Mouse (Mus musculus) mature B cell (primary cell): ENCODE measurements around the gene Plk2.

ENCODE experiments used
- in situ Hi-C: fragments of 300-500 bp; cut with MboI; formaldehyde crosslinking; loops from 2 replicates; pipeline ENCODE4 v1.14.3; 2019

Plk2 gene

DNA sequence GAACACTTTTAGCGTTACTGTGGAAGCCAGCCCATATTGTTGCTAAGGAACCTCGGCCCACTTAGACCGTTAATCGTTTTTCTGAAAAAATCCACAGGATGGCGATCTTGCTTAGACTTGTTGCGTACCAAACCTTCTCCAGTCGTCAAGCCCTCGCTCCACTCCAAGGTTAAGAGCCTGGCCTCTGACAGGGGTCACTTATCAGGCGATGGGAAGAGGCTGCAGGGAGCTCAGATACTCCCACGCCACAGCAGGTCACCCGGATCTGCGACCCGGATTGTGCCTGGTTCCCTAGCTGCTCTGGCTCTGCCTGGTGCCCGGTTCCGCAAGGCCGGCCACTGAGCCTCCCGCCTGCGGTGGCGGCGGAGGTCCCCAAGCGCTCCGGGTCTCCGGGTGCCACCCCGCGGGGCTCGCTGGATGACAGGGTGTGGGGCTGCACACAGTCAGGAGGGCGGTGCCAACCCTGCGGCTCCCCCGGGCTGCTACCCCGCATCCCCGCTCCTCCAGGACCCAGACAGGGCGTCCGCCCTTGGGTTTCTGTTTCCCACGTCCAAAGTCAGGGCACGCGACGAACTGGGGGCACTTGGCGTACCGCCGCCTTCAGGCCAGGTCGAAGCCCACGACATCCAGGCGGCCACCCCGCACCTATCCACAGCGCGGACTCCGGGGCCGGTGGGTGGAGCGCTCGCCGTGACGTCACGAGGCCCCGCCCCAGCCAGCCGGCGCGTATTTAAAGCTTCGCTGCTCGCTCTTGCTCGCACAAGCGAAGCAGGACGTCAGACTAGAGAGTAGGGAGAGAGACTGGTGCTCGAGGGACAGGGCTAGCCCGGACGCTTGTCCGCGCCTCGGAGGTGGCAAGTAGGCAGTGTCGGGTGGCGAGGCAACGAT lies at the start of gene Plk2:
Gene Plk2, plus strand, starts transcription at position 756 of the 888 bp plus-strand sequence.
- in situ Hi-C loops = loop anchor here (10.0 kb wide), 3 partner anchors 170 to 1020 kb away; no protein-coding TSS in a partner anchor

DNA sequence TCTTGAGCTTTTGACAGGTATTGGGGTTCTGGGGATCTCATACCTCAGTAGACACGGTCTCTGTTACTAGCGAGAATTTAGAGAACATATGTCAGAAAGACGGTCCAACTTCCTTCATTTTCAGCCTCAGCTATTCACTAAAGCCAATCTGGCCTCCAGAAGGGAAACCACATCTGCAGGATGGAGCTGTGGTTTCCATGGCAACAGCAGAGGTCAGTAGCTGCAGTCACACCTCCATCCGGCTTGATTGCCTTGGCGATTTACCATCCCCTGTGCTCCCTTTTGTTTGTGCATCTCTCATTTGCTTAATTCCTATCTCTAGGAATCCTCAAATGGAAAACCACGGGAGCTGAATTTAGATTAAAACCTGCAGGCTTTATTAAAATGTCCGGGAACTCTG lies 48.1 kb upstream of the Plk2 start:
- in situ Hi-C loops = no loop called here

- in situ Hi-C loops = loop anchor here (25.0 kb wide), 1 partner anchor 439 kb away; no protein-coding TSS in a partner anchor
Observed at GRCm38 (mm10) chr13:110351051-110351450, 43.8 kb upstream of the Plk2 start.

DNA sequence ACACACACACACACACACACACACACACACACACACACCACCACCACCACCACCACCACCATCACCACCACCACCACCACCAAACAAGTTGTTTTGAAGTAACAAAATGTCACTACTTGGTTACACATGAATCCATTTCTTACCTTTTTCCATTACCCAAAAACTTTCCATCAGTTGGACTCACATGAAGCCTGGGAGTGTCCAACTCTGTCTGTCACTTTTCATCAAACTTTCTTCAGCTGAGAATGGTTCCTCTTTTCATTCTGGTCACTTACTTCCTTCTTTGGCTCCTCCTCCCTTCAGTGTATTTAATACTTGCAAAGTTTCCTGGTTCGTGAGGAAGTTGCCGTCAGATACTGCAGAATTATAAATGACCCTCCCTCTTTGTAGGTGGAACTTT lies 37.9 kb upstream of the Plk2 start, which contains the start of gene Gapt:
Gene Gapt, minus strand, starts transcription at position 259 of the 400 bp plus-strand sequence.
- in situ Hi-C loops = loop anchor here (25.0 kb wide), 1 partner anchor 445 kb away; no protein-coding TSS in a partner anchor

GRCm38 (mm10) chr13:110363722-110364121 lies 31.1 kb upstream of the Plk2 start:
- in situ Hi-C loops = loop anchor here (10.0 to 25.0 kb wide), 2 partner anchors 299 to 451 kb away; no protein-coding TSS in a partner anchor

- in situ Hi-C loops = loop anchor here (10.0 to 25.0 kb wide), 2 partner anchors 302 to 454 kb away; no protein-coding TSS in a partner anchor
Observed at GRCm38 (mm10) chr13:110366477-110366876, 28.4 kb upstream of the Plk2 start.

- in situ Hi-C loops = loop anchor here (10.0 to 25.0 kb wide), 2 partner anchors 303 to 456 kb away; no protein-coding TSS in a partner anchor
Observed at GRCm38 (mm10) chr13:110367961-110368555, 26.8 kb upstream of the Plk2 start.

DNA sequence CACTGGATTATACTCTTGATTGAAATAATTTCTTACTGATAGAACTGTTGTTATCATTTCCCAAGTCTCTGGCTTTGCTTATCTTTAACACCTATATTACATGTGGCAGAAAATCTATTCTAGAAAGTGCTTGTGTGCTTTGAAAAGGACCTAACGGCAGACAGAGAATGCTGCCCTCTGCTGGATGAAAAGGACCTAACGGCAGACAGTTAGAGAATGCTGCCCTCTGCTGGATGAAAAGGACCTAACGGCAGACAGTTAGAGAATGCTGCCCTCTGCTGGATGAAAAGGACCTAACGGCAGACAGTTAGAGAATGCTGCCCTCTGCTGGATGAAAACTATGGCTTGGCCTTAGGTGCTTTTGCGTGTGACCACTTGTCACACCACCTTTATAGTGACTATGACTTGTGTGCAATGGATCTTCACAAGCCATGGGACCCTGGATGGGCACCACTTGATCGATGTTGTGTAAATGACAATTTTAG lies 26.2 kb upstream of the Plk2 start:
- in situ Hi-C loops = loop anchor here (10.0 to 25.0 kb wide), 2 partner anchors 304 to 456 kb away; no protein-coding TSS in a partner anchor

DNA sequence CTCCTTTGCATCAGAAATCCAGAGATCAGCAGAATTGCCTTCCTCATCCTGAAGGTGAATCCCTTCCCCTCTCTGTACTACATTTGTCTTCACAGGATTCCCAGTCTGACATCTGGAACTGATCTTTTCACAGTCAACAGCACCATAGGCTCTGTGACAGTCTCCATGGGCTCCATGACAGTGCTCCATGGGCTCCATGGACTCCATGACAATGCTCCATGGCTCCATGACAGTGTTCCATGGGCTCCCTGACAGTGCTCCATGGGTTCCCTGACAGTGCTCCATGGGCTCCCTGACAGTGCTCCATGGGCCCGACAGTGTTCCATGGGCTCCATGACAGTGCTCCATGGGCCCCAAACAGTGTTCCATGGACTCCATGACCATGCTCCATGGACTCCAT lies 25.2 kb upstream of the Plk2 start:
- in situ Hi-C loops = loop anchor here (10.0 to 25.0 kb wide), 2 partner anchors 305 to 457 kb away; no protein-coding TSS in a partner anchor

- in situ Hi-C loops = loop anchor here (10.0 kb wide), 1 partner anchor 852 kb away; no protein-coding TSS in a partner anchor
Observed at GRCm38 (mm10) chr13:110382447-110382901, 12.4 kb upstream of the Plk2 start.

DNA sequence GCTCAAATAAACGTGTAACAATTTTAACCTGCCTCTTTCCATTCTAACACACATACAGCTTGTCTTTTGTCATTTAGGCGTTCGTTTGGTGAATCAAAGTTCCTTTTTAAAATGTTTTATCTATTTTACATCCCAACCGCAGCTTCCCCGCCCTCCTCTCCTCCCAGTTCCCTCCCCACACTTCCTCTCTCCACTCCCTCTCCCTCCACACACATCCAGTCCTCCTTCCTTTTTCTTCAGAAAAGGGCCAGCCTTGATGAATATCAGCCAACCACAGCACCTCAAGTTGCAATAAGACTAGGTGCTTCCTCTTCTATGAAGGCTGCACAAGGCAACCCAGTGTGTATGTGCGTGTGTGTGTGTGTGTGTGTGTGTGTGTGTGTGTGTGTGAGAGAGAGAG lies 10.3 kb upstream of the Plk2 start:
- in situ Hi-C loops = loop anchor here (10.0 kb wide), 1 partner anchor 850 kb away; no protein-coding TSS in a partner anchor

DNA sequence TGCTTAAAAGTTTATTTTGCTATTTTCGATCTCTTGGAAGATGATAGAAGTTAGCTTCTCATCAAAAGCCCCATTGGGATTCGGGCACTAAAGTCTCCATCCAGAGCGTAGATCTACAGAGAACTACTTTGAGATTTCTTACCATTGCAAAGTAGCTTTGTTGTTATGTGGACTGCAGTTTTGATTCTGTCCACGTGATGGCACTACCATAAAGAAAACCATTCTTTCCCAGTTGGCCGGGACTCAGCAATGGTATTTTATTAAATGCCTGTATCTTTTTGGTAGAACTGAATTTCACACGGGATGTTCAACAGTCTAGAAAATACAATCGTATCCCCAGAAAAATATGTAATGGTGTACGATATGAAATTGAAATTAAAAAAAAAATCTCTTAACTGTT lies 2.6 kb upstream of the Plk2 start:
- in situ Hi-C loops = loop anchor here (10.0 kb wide), 3 partner anchors 173 to 1023 kb away; no protein-coding TSS in a partner anchor

- in situ Hi-C loops = loop anchor here (10.0 kb wide), 3 partner anchors 172 to 1022 kb away; no protein-coding TSS in a partner anchor
Observed at GRCm38 (mm10) chr13:110392631-110393030, 2.2 kb upstream of the Plk2 start.

DNA sequence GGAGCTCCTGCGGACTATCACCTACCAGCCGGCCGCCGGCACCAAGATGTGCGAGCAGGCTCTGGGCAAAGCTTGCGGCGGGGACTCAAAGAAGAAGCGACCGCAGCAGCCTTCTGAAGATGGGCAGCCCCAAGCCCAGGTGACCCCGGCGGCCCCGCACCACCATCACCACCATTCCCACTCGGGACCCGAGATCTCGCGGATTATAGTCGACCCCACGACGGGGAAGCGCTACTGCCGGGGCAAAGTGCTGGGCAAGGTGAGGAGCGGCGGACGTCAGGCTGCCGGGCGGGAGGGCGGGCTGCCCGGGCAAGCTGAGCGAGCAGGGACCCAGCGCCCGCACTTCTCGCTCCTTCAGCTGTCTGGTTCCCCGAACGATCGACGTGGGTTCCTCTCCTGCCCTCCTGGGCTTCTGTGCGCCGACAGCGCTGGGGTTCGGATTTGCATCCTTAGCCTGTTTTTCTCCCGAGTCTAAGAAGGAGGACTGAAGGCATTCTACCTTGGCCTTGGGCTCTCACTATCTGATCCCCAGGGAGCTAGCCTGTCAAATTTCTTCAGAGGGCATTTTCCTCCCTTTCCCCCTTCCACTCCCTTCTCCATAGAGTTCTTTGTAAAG lies 441 bp downstream of the Plk2 start:
- in situ Hi-C loops = loop anchor here (10.0 kb wide), 3 partner anchors 170 to 1020 kb away; no protein-coding TSS in a partner anchor

DNA sequence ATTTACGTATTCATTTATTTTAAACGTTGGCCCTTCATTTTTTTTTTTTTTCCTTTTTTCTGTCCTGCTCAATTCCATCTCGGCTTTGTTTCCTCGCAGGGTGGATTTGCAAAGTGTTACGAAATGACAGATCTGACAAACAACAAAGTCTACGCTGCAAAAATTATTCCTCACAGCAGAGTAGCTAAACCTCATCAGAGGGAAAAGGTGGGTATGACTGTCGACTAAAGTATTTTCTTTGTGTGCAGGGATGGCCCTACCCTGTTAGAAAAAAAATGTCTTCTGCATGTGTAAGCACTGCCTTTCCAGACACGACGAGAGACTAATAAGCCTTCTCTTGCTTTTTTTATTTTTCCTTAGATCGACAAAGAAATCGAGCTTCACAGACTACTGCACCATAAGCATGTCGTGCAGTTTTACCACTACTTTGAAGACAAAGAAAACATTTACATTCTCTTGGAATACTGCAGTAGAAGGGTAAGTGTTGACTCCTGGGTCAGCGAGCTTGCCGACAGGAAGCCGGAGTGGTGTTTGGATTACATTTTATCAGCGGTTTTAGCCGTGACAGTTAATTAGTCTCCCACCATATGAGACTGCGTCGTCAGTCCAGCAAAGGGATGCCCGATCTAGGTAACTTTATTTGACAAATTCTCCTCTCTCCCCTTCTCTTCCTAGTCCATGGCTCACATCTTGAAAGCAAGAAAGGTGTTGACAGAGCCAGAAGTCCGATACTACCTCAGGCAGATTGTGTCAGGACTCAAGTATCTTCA lies 1.3 kb downstream of the Plk2 start:
- in situ Hi-C loops = loop anchor here (10.0 kb wide), 3 partner anchors 169 to 1019 kb away; no protein-coding TSS in a partner anchor

DNA sequence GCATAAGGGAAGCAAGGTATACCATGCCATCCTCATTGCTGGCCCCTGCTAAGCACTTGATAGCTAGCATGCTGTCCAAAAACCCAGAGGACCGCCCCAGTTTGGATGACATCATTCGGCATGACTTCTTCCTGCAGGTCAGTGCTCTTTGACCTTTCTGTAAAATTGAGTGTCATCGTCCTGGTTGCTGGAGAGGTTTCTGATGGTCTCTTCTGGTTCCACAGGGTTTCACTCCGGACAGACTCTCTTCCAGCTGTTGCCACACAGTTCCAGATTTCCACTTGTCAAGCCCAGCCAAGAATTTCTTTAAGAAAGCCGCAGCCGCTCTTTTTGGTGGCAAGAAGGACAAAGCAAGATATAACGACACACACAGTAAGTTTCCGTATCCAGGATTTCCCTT lies 2.9 kb downstream of the Plk2 start:
- in situ Hi-C loops = loop anchor here (10.0 kb wide), 3 partner anchors 167 to 1017 kb away; no protein-coding TSS in a partner anchor

GRCm38 (mm10) chr13:110398513-110399270 lies 3.8 kb downstream of the Plk2 start:
- in situ Hi-C loops = loop anchor here (10.0 kb wide), 3 partner anchors 166 to 1016 kb away; no protein-coding TSS in a partner anchor

DNA sequence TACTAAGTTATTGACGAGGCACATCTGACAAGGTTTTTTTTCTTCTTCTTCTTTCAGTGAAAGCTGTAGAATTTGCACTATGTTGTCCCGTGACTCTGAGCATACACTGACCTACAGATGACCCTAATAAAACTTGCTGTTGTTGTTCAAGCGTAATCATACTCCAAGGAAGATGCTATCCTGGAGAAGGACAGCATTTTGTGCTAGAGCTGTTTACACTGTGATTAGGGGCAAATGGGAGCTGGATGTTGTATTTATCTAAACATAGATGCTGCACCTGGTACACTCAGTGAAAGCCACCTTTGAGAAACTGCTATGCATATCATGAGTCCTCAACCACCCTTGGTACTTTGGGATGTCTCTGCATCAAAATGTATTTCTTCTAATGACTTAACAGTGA lies 6.6 kb downstream of the Plk2 start:
- in situ Hi-C loops = no loop called here

DNA sequence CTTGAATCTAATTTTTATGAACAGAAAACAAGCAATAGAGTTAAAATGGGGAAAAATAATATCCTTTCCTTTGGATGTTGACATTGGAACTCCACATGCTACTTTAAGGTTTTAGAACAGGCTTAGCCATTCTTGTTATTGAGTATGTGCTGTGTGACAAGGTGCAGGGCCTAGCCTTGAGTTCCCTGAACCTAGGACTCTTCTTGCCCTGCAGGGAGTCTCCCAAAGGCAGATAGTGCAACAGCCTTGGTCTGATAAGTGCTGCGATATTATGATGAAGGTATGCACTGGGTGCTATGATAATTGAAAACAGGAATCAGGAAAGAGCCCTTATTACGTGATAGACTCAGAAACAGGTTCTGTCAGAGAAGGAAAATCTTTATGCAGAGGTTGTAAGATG lies 7.0 kb downstream of the Plk2 start:
- in situ Hi-C loops = no loop called here
